Mouse (Mus musculus) CH12.LX (cell line): ENCODE measurements at regions not wholly inside any gene's neighbourhood (a gene's known extent, or its start where the extent isn't known, plus 50 kb on each side); places are given as distances from the start of the nearest gene placed in this dataset.

Experiments
- CTCF ChIP-seq, 2 experiments: IDR thresholded peaks in 1 of 2; conservative IDR thresholded peaks in 1 of 2; 2 replicates each; pipeline ENCODE4 v1.5.1; 2011 to 2012; ENCODE audit warnings: low read depth in 2 of 2, low read length in 2 of 2, improper control_type of control experiment in 1 of 2, inconsistent platforms in 1 of 2, mild to moderate bottlenecking in 1 of 2, moderate library complexity in 1 of 2
- E2F4 ChIP-seq: IDR thresholded peaks from 2 replicates; pipeline ENCODE4 v1.6.1; 2011; ENCODE audit warnings: low read depth, low read length, improper control_type of control experiment; ENCODE audit not compliant: insufficient replicate concordance
- POLR2A ChIP-seq: IDR thresholded peaks from 2 replicates; pipeline ENCODE4 v1.6.1; 2011; ENCODE audit warnings: low read depth, mild to moderate bottlenecking, improper control_type of control experiment, low read length
- POLR2AphosphoS2 ChIP-seq: IDR thresholded peaks from 2 replicates; pipeline ENCODE4 v1.6.1; 2011; ENCODE audit warnings: low read depth, low read length, improper control_type of control experiment
- TBP ChIP-seq: conservative IDR thresholded peaks from 2 replicates; pipeline ENCODE4 v1.6.1; 2011; ENCODE audit warnings: low read depth, low read length, improper control_type of control experiment

DNA sequence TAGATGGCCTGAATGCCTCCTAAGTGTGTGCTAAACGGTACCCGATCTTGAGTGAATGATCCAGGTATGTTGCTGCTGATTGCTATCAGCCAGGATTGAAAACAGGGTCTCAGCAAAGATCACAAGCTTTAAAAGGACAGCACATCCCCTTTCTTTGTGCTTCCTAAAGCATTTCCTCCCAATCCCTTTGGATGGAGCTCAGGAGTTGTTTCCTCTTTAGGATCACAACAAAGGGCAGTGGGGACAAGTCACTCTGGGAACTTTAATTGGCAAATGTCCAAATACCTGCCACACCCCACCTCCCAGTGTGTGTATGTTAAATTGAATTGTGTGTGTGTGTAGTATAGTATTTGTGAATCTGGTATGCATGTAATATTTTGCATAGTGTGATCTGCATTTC is 283.5 kb upstream of the Gm12728 start:
- no peak for TF ChIP-seq POLR2AphosphoS2
- TF ChIP-seq CTCF (conservative IDR thresholded peaks at IDR 0.05 in 1 of 2, IDR thresholded peaks at IDR 0.05 in 1 of 2; ENCODE audit: low read depth in 2 of 2, low read length in 2 of 2) = no peak
- no peak for TF ChIP-seq E2F4
- TF ChIP-seq POLR2A = no peak
- no peak for TF ChIP-seq TBP
